Mouse (Mus musculus) forebrain, embryonic 11.5 days (tissue): Measurements from ENCODE around the gene Zfp948. TPM values are rescaled to one million over a fixed set of nuclear protein-coding genes. Genes with fewer than 3 reads are reported as not detected.

Source experiments
- ATAC-seq: fragments of 200-750 bp; cut with Nextera tagmentation; replicated peaks from 2 replicates; pipeline ENCODE4 v1.8.0; 2017; ENCODE audit warnings: moderate TSS enrichment; ENCODE audit not compliant: low FRiP score
- DNase-seq: peaks from one replicate; pipeline ENCODE4 v3.0.0-alpha.2; 2017; ENCODE audit warnings: low spot score
- H3K27ac ChIP-seq: fragments of 300-500 bp; sonication (generic); 2 replicates; pipeline ENCODE4 v1.5.1; 2014; ENCODE audit warnings: low read depth, low read length
- H3K27me3 ChIP-seq: fragments of 300-500 bp; sonication (generic); 2 replicates; pipeline ENCODE4 v1.6.1; 2014; ENCODE audit warnings: mild to moderate bottlenecking, low read length, mixed read lengths; ENCODE audit not compliant: control insufficient read depth, insufficient read depth
- H3K36me3 ChIP-seq: fragments of 300-500 bp; sonication (generic); 2 replicates; pipeline ENCODE4 v1.6.1; 2014; ENCODE audit warnings: mild to moderate bottlenecking, low read length, moderate library complexity, mixed read lengths; ENCODE audit not compliant: control insufficient read depth, insufficient read depth
- H3K4me1 ChIP-seq: fragments of 300-500 bp; sonication (generic); replicated peaks from 2 replicates; pipeline ENCODE4 v1.6.1; 2014; ENCODE audit warnings: low read length, mixed read lengths; ENCODE audit not compliant: control insufficient read depth, insufficient read depth
- H3K4me2 ChIP-seq: fragments of 300-500 bp; sonication (generic); 2 replicates; pipeline ENCODE4 v1.6.1; 2014; ENCODE audit warnings: low read depth, mild to moderate bottlenecking, low read length, moderate library complexity, mixed read lengths; ENCODE audit not compliant: severe bottlenecking
- H3K4me3 ChIP-seq: fragments of 300-500 bp; sonication (generic); 2 replicates; pipeline ENCODE4 v1.5.1; 2014; ENCODE audit warnings: low read depth, low read length
- H3K9ac ChIP-seq: fragments of 300-500 bp; sonication (generic); 2 replicates; pipeline ENCODE4 v1.6.1; 2014; ENCODE audit warnings: low read length
- H3K9me3 ChIP-seq: fragments of 300-500 bp; sonication (generic); 2 replicates; pipeline ENCODE4 v1.6.1; 2016; ENCODE audit warnings: low read length, mixed read lengths; ENCODE audit not compliant: control insufficient read depth
- WGBS: fragments of 180-500 bp; shearing (Covaris S2); extraction: QIAGEN DNeasy Blood & Tissue Kit; methylation state at CpG from one replicate; pipeline ENCODE4 v1.1.7; 2014; 5-methylcytosine and 5-hydroxymethylcytosine counted together
- polyA plus RNA-seq: library from polyadenylated mRNA; unstranded; fragments of >200 nt; fragmentation: Nextera tagmentation; extraction: Ambion mirVana; gene quantifications from 2 replicates; pipeline ENCODE4 v1.2.1, GENCODE M21; 2014

The Zfp948 gene
- polyA plus RNA-seq, 1 experiment from 2014 or later, result 16.3 TPM

DNA sequence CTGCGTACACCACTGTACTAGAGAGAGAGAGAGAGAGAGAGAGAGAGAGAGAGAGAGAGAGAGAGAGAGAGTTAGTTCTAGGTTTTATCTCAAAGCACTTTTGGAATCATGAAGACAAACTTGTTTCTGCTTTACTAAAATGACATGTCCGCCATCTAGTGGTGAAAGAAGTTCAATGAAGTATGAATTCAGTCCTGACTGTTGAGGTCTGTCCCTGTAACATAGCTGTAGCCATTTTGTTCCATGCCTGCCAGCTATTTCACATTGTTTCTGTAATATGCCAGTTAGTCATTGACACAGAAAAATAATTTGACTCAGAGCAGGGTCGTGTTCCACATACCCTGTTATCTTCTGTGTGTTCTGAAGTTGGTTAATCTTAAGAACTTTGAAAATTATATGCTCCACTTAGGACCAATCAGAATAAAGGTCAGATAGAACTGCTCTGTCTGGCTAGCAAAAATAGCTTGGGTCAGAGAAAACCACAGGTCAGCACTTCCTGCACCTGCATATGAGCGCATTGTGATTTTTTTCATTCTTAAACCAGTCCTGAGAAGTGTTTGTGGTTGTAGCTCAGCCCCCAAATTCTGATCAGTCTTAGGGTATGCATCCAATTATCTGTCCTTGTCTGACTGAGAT lies 32.2 kb upstream of the Zfp948 start:
- H3K4me2 ChIP-seq, result no peak overlapping the region
- ATAC-seq (peak; percentile 17), DNase-seq (no peak)
- H3K9me3 ChIP-seq, result no peaks in the 10 kb centered on the region
- H3K4me1 ChIP-seq, result peaks cover 7% of the 10 kb centered on the region; the same call in 1 of the 2 replicates
- no peak overlapping the region for H3K27ac ChIP-seq
- H3K4me3 ChIP-seq, result no peak overlapping the region
- no peak overlapping the region for H3K9ac ChIP-seq
- 22% methylated on average over 4 of the region's 4 CpGs for WGBS
- H3K36me3 ChIP-seq, result no peaks in the 10 kb centered on the region
- no peaks in the 10 kb centered on the region for H3K27me3 ChIP-seq

DNA sequence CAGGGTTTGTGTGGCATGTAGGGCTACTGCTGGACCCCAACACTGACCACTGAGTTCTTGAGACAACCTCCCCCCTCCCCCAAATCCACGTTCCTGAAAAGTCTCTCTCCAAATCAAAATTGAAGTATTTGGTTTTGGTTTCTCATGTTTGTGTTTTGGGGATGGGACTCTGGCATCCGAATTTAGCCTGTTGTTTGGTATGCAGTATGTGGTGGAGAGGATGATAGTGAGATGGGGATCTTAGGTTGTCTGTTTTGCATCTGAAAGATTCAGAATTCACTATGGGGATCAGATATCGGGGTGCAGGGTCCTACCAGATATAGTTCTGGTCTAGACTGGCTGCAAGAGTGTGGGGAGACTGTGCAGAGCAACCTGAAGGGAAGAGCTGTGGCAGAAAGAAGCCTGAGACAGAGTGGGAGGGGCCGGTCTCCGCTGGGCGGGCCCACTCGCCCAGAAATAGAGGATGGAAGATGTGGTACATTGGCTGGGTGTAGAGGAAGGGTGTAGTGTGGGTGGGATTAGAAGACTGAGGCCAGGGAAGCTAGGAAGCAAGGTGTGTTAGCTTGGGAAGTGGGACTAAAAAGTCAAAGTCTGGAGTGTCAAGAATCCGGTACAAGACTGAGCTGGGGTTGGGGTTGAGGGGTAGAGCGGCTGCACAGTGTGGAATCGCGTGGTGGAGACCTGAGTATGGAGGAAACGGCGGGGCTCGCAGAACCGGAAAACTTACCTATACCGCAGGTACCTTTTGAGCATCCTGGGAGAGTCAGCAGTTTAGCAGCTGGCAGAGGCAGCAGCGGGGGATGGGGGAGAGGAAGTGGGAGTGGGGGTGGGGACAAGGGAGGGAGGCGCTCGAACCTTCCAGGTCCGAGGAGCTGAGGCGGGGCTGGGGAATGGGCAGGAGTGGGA lies 31.5 kb upstream of the Zfp948 start, which contains the start of gene Zfp52:
TSS of gene Zfp52 (plus strand) at position 444 of the 906 bp plus-strand sequence.
- DNase-seq, result peak; percentile 66
- Histone ChIP-seq H3K4me2 (peak within 1 kb of the TSS; percentile 65), H3K36me3 (no peaks in the 10 kb centered on the region), H3K27me3 (no peaks in the 10 kb centered on the region), H3K4me1 (peaks cover 7% of the 10 kb centered on the region; the same call in 1 of the 2 replicates), H3K4me3 (peak within 1 kb of the TSS; percentile 41), H3K27ac (no peak within 1 kb of the TSS), H3K9ac (peak within 1 kb of the TSS; percentile 56), H3K9me3 (no peaks in the 10 kb centered on the region)
- 3% methylated on average over 21 of the region's 21 CpGs for WGBS
- ATAC-seq, result peak; percentile 62

DNA sequence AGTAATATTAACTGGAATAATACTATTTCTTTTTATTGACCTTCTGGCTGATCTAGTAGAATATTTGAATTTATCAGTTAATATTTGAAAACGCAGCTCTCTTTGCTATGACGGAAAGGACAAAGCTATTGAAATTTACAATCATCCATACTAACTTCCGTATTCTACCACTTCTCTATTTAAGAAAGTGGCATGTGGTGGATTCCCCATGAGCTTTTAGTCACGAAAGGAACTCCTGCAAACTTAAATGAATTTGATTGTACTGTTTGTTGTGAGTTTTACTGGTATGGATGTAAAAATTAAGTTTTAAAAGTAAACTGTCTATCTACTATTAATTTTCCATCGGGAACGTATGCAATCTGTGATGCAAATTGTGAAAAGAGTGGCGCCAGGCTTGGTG lies 30.7 kb upstream of the Zfp948 start:
- Histone ChIP-seq H3K9ac (peak overlapping the region; percentile 56), H3K27me3 (no peaks in the 10 kb centered on the region), H3K4me2 (peak overlapping the region; percentile 65; the same call in 1 of the 2 replicates), H3K4me3 (peak overlapping the region; percentile 41; the same call in 1 of the 2 replicates), H3K9me3 (no peaks in the 10 kb centered on the region), H3K4me1 (peaks cover 7% of the 10 kb centered on the region; the same call in 1 of the 2 replicates), H3K27ac (no peak overlapping the region), H3K36me3 (no peaks in the 10 kb centered on the region)
- WGBS, result 38% methylated on average over 7 of the region's 7 CpGs
- ATAC-seq (no peak), DNase-seq (no peak)

DNA sequence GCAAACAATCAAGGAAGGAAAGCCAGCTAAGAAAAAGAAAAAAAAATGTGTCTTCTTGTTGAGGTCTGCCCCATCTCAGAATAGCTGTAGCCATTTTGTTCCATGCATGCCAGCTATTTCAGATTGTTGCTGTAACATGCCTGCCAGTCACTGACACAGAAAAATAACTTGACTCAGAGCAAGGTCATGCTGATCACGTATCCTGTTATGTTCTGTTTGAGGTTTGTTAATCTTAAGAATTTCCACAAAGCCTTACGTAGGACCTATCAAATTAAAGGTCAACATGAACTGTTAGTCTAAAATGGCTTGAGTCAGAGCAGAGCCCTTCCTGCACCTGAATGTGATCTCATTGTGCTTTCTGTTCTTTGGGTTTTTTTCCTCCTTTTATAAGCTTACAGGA lies 30.1 kb upstream of the Zfp948 start:
- H3K27me3 ChIP-seq, result no peaks in the 10 kb centered on the region
- 83% methylated on average over 2 of the region's 2 CpGs for WGBS
- H3K36me3 ChIP-seq, result no peaks in the 10 kb centered on the region
- no peak for ATAC-seq
- H3K9me3 ChIP-seq, result no peaks in the 10 kb centered on the region
- H3K4me1 ChIP-seq, result peaks cover 7% of the 10 kb centered on the region; the same call in 1 of the 2 replicates
- no peak for DNase-seq
- H3K9ac ChIP-seq, result no peak overlapping the region
- H3K27ac ChIP-seq, result no peak overlapping the region
- H3K4me3 ChIP-seq, result no peak overlapping the region
- no peak overlapping the region for H3K4me2 ChIP-seq

DNA sequence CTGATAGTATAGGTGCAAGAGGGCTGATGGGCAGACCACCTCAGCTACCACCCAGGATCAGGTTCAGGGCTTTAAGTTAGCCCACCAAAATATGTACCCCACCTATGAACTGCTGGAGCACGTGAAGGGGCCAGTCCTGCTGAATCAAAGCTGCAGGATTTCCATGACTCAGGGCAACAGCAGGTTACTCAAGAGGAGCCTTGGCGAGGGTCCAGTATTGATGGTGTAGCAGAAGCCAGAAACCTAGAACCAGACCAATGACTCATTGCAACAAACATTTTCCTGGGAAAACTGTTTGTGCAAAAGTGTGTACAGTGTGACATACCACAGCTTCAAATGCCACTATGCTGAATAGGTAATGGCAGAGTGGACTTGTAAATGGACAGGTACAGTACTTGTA lies 9.0 kb upstream of the Zfp948 start:
- 93% methylated on average over 2 of the region's 2 CpGs for WGBS
- no peak overlapping the region for H3K9ac ChIP-seq
- H3K27ac ChIP-seq, result no peak overlapping the region
- ATAC-seq (no peak), DNase-seq (no peak)
- no peaks in the 10 kb centered on the region for H3K9me3 ChIP-seq
- H3K4me3 ChIP-seq, result no peak overlapping the region
- no peak overlapping the region for H3K4me2 ChIP-seq
- H3K36me3 ChIP-seq, result no peaks in the 10 kb centered on the region
- H3K4me1 ChIP-seq, result no peaks in the 10 kb centered on the region
- no peaks in the 10 kb centered on the region for H3K27me3 ChIP-seq

DNA sequence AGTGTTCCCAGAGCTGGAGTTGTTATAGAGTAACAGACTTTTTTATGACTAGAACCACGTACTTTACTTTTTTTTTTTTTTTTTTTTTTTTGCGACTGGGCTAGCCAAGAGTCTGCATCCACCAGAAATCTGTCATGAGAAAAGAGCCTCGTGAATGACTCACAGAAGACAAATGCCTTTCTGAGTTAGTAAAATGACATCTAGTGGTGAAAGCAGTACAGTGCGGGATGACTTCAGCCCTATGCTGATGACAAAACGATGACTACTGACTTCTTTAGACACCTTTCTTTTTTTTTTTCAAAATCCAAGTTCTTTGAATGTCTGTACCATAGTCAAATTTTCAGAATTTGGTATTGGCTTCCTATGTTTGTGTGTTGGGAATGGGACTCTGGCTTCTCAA lies 588 bp upstream of the Zfp948 start:
- peak overlapping the region; percentile 56 for H3K9ac ChIP-seq
- H3K4me2 ChIP-seq, result peak overlapping the region; percentile 52
- no peaks in the 10 kb centered on the region for H3K36me3 ChIP-seq
- peak; percentile 74 for ATAC-seq
- no peaks in the 10 kb centered on the region for H3K27me3 ChIP-seq
- H3K4me3 ChIP-seq, result peak overlapping the region; percentile 40
- H3K27ac ChIP-seq, result peak overlapping the region; percentile 54; the same call in 1 of the 2 replicates
- WGBS, result 8% methylated on average over 5 of the region's 5 CpGs
- DNase-seq, result no peak
- no peaks in the 10 kb centered on the region for H3K9me3 ChIP-seq
- 0 out of 2 replicates have a peak, but pooled peaks cover 2% of the 10 kb centered on the region for H3K4me1 ChIP-seq

DNA sequence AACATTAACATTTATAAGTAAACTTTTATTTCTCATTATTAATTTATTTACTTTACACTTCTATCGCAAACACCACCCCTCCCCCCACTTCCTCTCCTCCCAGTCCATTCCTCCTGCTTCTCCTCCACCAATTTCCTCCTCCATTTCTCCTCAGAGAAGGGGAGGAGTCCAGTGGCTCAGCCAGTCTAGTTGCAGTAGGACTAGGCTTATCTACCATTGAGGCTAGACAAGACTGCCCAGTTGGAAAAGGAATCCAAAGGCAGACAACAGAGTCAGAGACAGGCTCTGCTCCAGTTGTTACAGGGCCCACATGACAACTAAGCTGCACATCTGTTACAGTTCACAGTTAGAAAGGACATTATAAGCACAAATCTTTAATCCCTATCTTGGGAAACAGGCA lies 888 bp downstream of the Zfp948 start:
- H3K4me3 ChIP-seq, result peak overlapping the region; percentile 40
- H3K9me3 ChIP-seq, result no peaks in the 10 kb centered on the region
- H3K4me2 ChIP-seq, result peak overlapping the region; percentile 48
- H3K9ac ChIP-seq, result no peak overlapping the region
- 0 out of 2 replicates have a peak, but pooled peaks cover 2% of the 10 kb centered on the region for H3K4me1 ChIP-seq
- WGBS, result 68% methylated on average over 1 of the region's 1 CpGs
- no peaks in the 10 kb centered on the region for H3K36me3 ChIP-seq
- no peaks in the 10 kb centered on the region for H3K27me3 ChIP-seq
- DNase-seq (peak; percentile 51), ATAC-seq (0 out of 2 replicates have a peak, but pooled peaks have one; percentile 11)
- H3K27ac ChIP-seq, result no peak overlapping the region

DNA sequence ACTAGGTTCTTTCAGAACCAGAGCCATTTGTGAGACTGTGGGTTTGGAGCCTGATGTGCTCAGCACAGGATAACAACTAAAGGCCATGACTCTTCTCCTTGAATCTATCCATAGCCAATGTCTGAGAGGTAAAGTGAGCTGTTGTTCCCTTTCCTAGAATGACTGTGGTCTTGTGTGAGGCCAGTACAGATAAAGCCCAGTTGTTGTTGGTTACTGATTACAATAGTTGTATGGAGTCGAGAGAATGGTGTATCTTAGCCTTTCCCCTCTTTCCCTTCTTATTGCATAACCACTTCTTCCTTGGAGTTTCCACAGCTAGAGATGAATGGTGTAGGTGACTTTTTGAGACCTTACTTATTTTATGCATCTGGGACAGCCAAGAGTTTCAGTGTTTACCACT lies 12.3 kb downstream of the Zfp948 start:
- ATAC-seq (no peak), DNase-seq (no peak)
- no peaks in the 10 kb centered on the region; the same call in 1 of the 2 replicates for H3K9me3 ChIP-seq
- no peak overlapping the region for H3K9ac ChIP-seq
- H3K27me3 ChIP-seq, result no peaks in the 10 kb centered on the region
- no peaks in the 10 kb centered on the region for H3K4me1 ChIP-seq
- H3K4me3 ChIP-seq, result no peak overlapping the region
- WGBS, result 81% methylated on average over 1 of the region's 1 CpGs
- no peak overlapping the region for H3K27ac ChIP-seq
- no peak overlapping the region for H3K4me2 ChIP-seq
- no peaks in the 10 kb centered on the region; the same call in 1 of the 2 replicates for H3K36me3 ChIP-seq
